In the genomic region with DNA sequence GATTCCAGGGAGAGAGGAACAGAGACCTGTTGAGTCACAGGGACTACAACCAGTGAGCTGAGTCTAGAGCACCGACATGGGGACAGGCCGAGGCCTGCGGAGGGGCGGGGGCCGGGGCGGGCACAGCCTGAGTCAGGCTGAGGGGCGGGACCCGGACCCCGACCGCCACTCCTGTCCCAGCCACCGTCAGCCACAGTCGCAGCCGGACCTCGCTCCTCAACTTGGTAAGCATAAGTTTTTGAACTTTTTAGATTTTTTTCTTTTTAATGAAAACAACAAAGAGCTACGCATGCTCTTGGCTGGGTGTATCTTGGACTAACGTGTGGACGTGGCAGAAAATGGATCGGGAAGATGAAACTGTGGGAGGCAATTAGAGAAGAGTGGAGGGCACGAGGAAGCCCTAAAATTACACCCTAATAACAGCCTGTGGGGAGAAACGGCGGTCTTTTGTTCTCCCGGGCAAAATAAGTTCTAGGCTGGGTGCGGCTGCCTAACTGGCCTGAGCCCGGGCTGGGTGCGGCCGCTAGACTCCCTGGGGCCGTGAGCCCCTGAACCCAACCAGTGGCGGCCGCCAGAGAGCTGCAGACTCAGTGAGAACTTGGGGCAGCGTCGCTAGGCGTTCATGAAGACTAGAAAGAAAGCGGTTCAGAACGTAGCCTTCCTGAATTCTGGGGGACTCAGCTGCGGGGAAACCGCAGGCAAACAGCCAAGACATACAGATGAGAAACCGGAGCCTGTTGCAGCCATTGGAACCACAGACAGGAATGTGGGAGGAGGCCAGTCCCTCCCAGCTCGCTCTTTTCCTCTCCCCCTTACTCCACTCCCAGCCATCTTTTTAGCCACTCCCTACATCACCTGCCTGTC, we compare ENCODE assay signal across 8 mouse cellular contexts. TPM values are rescaled to one million over a fixed set of nuclear protein-coding genes. Genes with fewer than 3 reads are reported as not detected.
DNase-seq lines count a peak whose midpoint lies in the region; ATAC-seq and TF ChIP-seq lines count a peak whose summit lies in the region.

A gene (plus strand): TSS at position 159 of the 864 bp plus-strand sequence.

- peak; percentile 18; the same call in 1 of the 2 replicates for TF ChIP-seq CTCF in heart, adult 2 months (IDR thresholded peaks at IDR 0.05)
- TF ChIP-seq CTCF in lung, adult 2 months (IDR thresholded peaks at IDR 0.05; ENCODE audit: insufficient read depth, low read length): no peak

- under 1% methylated on average over 38 of the region's 38 CpGs for WGBS in heart, adult 2 months
- under 1% methylated on average over 38 of the region's 38 CpGs for WGBS in lung, adult 2 months
- WGBS in neural tube, embryonic 14.5 days: under 1% methylated on average over 38 of the region's 38 CpGs

- peaks cover 7% of the 10 kb centered on the region for H3K4me1 ChIP-seq in heart, adult 2 months (ENCODE audit: control insufficient read depth, insufficient read depth, low read length)
- peaks cover 12% of the 10 kb centered on the region for H3K4me1 ChIP-seq in lung, adult 2 months (ENCODE audit: control insufficient read depth, insufficient read depth, low read length)
- 0 out of 2 replicates have a peak, but pooled peaks cover 4% of the 10 kb centered on the region for H3K4me1 ChIP-seq in neural tube, embryonic 14.5 days (ENCODE audit: control insufficient read depth, insufficient read depth, low read length)

- H3K79me2 ChIP-seq in heart, adult 2 months (replicated peaks; ENCODE audit: control insufficient read depth, insufficient read depth, low read length): no peaks in the 10 kb centered on the region

- peak within 1 kb of the TSS; percentile 81 for H3K9ac ChIP-seq in heart, adult 2 months (ENCODE audit: low read depth, low read length)
- peak within 1 kb of the TSS; percentile 47 for H3K9ac ChIP-seq in neural tube, embryonic 14.5 days (replicated peaks; ENCODE audit: low read depth, low read length)

- peak in 1 of 2 experiments; percentile 55 for DNase-seq in left cerebral cortex, postnatal 10 days (ENCODE audit: extremely low spot score in 1 of 2, low spot score in 2 of 2)
- DNase-seq in left cerebral cortex, adult 9 months (ENCODE audit: low spot score in 2 of 2): no peak
- DNase-seq in embryo, embryonic 9.5 days (ENCODE audit: extremely low spot score): peak; percentile 68
- DNase-seq in heart, adult 2 months: peak; percentile 80 to 82
- peak; percentile 71 for DNase-seq in kidney, adult 18-20 months
- peak; percentile 77 for DNase-seq in lung, adult 2 months
- peak; percentile 61 for DNase-seq in thymus, postnatal 14 days

- peak within 1 kb of the TSS; percentile 84 for H3K27ac ChIP-seq in heart, adult 2 months
- no peak within 1 kb of the TSS for H3K27ac ChIP-seq in neural tube, embryonic 14.5 days (ENCODE audit: low read depth, low read length)

- no peaks in the 10 kb centered on the region for H3K27me3 ChIP-seq in heart, adult 2 months (ENCODE audit: control insufficient read depth, insufficient read depth, low read length)
- H3K27me3 ChIP-seq in neural tube, embryonic 14.5 days (ENCODE audit: control insufficient read depth, insufficient read depth, low read length): 0 out of 2 replicates have a peak, but pooled peaks cover 4% of the 10 kb centered on the region

- H3K9me3 ChIP-seq in neural tube, embryonic 14.5 days (ENCODE audit: control insufficient read depth, low read length): no peaks in the 10 kb centered on the region

- peak within 1 kb of the TSS; percentile 72 for H3K4me3 ChIP-seq in heart, adult 2 months
- H3K4me3 ChIP-seq in lung, adult 2 months (replicated peaks; ENCODE audit: extremely low read depth, low read depth, low read length): peak within 1 kb of the TSS; percentile 64
- peak within 1 kb of the TSS; percentile 40 for H3K4me3 ChIP-seq in neural tube, embryonic 14.5 days (ENCODE audit: low read depth, low read length)

- intact Hi-C loops in left cerebral cortex, postnatal 10 days (cut with DNase I): no loop called here
- intact Hi-C loops in heart, adult 2 months (cut with DNase I): no loop called here

- H3K36me3 ChIP-seq in heart, adult 2 months (ENCODE audit: control insufficient read depth, insufficient read depth, low read length): peaks cover 6% of the 10 kb centered on the region; the same call in 1 of the 2 replicates
- H3K36me3 ChIP-seq in neural tube, embryonic 14.5 days (ENCODE audit: control insufficient read depth, insufficient read depth, low read length): no peaks in the 10 kb centered on the region

- ATAC-seq in neural tube, embryonic 14.5 days (ENCODE audit: low read depth): peak; percentile 88; the same call in 1 of the 2 replicates

- 0 out of 2 replicates have a peak, but pooled peaks have one; percentile 8 for TF ChIP-seq EP300 in heart, adult 2 months (IDR thresholded peaks at IDR 0.05; ENCODE audit: insufficient read depth, low read depth, low read length)

- TF ChIP-seq POLR2A in heart, adult 2 months (IDR thresholded peaks at IDR 0.05; ENCODE audit: insufficient read depth, low read depth, low read length): peak; percentile 92
- peak; percentile 85; the same call in 1 of the 2 replicates for TF ChIP-seq POLR2A in lung, adult 2 months (IDR thresholded peaks at IDR 0.05; ENCODE audit: borderline replicate concordance, extremely low read depth, low read depth, low read length)

- H3K4me2 ChIP-seq in neural tube, embryonic 14.5 days (ENCODE audit: low read depth, low read length): peak within 1 kb of the TSS; percentile 57

RNA-seq across cellular contexts. Expression of the gene that starts here (rescaled TPM):
- total RNA-seq in left cerebral cortex, postnatal 10 days (2021): 10 to 100 TPM; 23.7 to 24.1 TPM
- 10 to 100 TPM; 72.5 to 73.7 TPM for total RNA-seq in heart, adult 2 months (2021)
- polyA plus RNA-seq in heart, adult 2 months (2012; rRNA removed): 89.9 and 99.1 TPM in 2 replicates
- 232 and 357 TPM in 2 replicates for polyA plus RNA-seq in lung, adult 2 months (2012; rRNA removed)
- polyA plus RNA-seq in neural tube, embryonic 14.5 days (2014; fragmentation: Nextera tagmentation; extraction: Ambion mirVana): 104 and 220 TPM in 2 replicates

Comparison
In these comparisons a context has a peak if more than half of its experiments do, and no peak if none do; other contexts are left out.
1. DNase-seq: peak in embryo, embryonic 9.5 days (single experiment), heart, adult 2 months (2 of 2), kidney, adult 18-20 months (single experiment), lung, adult 2 months (single experiment) and thymus, postnatal 14 days (single experiment); none in left cerebral cortex, adult 9 months (0 of 2).
2. Peak in every context shown above with its lines, with median percentiles within 50 percentile points of each other: H3K4me3 ChIP-seq.